In genomic region chr17:87560923-87561322, GRCm38 (mm10) we compare ENCODE assay signal across 27 mouse cellular contexts.
"Had no signal": no experiment of that assay in that cellular context is flagged by ENCODE, and none has a peak within 500 bp of the region (broad histone marks: within the 10 kb centered on the region; RNA-seq: fewer than 3 reads in every experiment).

No protein-coding gene starts in this region.

- H3K9ac ChIP-seq: heart, embryonic 12.5 days; hindbrain, embryonic 12.5 days; hindbrain, embryonic 14.5 days; kidney, embryonic 15.5 days; limb, embryonic 13.5 days; limb, embryonic 15.5 days; liver, embryonic 12.5 days; liver, embryonic 14.5 days had no signal

- H3K36me3 ChIP-seq: heart, embryonic 10.5 days; heart, embryonic 12.5 days; hindbrain, embryonic 10.5 days; hindbrain, embryonic 12.5 days; kidney, embryonic 15.5 days; limb, embryonic 13.5 days; limb, embryonic 15.5 days; liver, embryonic 12.5 days had no signal

- H3K27me3 ChIP-seq: heart, embryonic 12.5 days; hindbrain, embryonic 12.5 days; kidney, embryonic 15.5 days; limb, embryonic 13.5 days; limb, embryonic 15.5 days had no signal

- H3K4me1 ChIP-seq: heart, embryonic 10.5 days; heart, embryonic 12.5 days; hindbrain, embryonic 12.5 days; kidney, embryonic 15.5 days; limb, embryonic 13.5 days; limb, embryonic 15.5 days; liver, embryonic 12.5 days had no signal

- ATAC-seq: hindbrain, embryonic 16.5 days; intestine, embryonic 16.5 days; liver, embryonic 12.5 days had no signal

- DNase-seq: gastrocnemius, adult 2 months; gastrocnemius, postnatal 10 days; gastrocnemius, postnatal 25 days; heart, adult 2 months; heart, postnatal 10 days; heart, postnatal 4 days; kidney, adult 11 months; kidney, adult 2 months; kidney, adult 9 months; kidney, postnatal 14 days; kidney, postnatal 36 days; layer of hippocampus, adult 9-11 months; layer of hippocampus, postnatal 36 days; left cerebral cortex, postnatal 4 days had no signal

- H3K9me3 ChIP-seq: heart, embryonic 10.5 days; heart, embryonic 12.5 days; hindbrain, embryonic 10.5 days; hindbrain, embryonic 12.5 days; kidney, embryonic 15.5 days; limb, embryonic 13.5 days; limb, embryonic 15.5 days; liver, embryonic 12.5 days had no signal

- H3K4me3 ChIP-seq: gastrocnemius, adult 2 months; heart, adult 2 months; heart, embryonic 10.5 days; heart, embryonic 12.5 days; hindbrain, embryonic 10.5 days; hindbrain, embryonic 12.5 days; kidney, embryonic 15.5 days; limb, embryonic 13.5 days; limb, embryonic 15.5 days; liver, embryonic 12.5 days had no signal

- H3K27ac ChIP-seq: heart, adult 2 months; heart, embryonic 10.5 days; hindbrain, embryonic 10.5 days; hindbrain, embryonic 12.5 days; hindbrain, embryonic 14.5 days; kidney, embryonic 15.5 days; kidney, postnatal 0 days; limb, embryonic 13.5 days; limb, embryonic 15.5 days; liver, embryonic 12.5 days; liver, embryonic 14.5 days had no signal

- H3K4me2 ChIP-seq: heart, embryonic 12.5 days; hindbrain, embryonic 12.5 days; hindbrain, embryonic 14.5 days; kidney, embryonic 15.5 days; limb, embryonic 13.5 days; limb, embryonic 15.5 days; liver, embryonic 12.5 days had no signal
